Mouse (Mus musculus) bone marrow macrophage, adult 2 months (primary cell): ENCODE data around the gene Mycbpap.

Source experiments
- CTCF ChIP-seq: IDR thresholded peaks from 2 replicates; pipeline ENCODE4 v1.5.1; 2012; ENCODE audit warnings: low read depth, mild to moderate bottlenecking, low read length, moderate library complexity
- POLR2A ChIP-seq: IDR thresholded peaks from 2 replicates; pipeline ENCODE4 v1.6.1; 2012; ENCODE audit warnings: mild to moderate bottlenecking, low read depth, low read length, borderline replicate concordance

DNA sequence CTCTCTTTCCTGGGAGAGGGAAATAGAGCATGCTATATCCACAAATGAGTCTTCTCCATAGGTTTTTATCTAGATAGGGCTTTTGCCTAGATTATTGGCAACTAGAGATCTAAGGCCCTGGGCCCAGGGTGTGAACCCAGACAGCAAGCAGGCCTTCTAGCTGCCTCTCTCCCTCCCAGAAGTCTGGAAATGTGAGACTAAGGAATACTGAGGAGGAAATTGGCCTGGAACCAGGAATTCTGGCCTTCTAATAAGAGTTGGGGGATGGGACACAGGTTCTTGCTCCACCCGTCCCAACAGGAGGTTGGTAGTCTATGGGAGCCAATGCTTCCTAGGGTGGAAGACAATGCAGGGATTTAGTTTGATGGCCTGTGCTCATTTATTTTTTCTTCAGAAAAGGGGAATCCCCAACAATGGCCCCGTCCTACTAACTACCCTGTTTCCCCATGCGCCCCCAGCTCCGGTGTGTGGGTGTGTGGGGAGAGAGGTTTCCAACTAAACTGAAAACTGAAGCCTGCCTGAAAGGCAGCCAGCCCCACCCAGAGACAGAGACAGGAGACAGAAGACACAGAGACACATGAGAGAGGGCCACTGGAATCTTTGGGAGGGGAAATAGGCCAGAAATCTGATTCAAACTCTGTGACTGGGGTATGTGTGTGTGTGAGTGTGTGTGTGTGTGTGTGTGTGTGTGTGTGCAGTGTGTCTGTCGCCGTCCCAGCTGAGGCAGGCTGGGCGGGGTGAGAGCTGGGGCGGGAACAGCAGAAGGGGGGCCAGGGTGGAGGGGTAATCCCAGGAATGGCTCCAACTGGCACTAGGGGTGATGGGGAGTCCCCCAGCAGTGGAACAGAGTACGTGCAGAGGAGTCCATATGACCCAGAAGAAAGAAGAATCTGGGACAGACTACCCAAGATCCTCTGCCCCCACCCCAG is 52.1 kb downstream of the Mycbpap start:
- no peak for TF ChIP-seq POLR2A
- no peak for TF ChIP-seq CTCF
